Mouse (Mus musculus) neutrophil, adult 65 days (primary cell): ENCODE data around the gene Gdi1. TPM values are rescaled to one million over a fixed set of nuclear protein-coding genes. Genes with fewer than 3 reads are reported as not detected.

Experiments used
- total RNA-seq: library from RNA; stranded (reverse); gene quantifications from 2 replicates; pipeline ENCODE4 v1.2.4, GENCODE M21; 2023

Gene Gdi1
- total RNA-seq = 248 and 265 TPM in 2 replicates

GRCm38 (mm10) chrX:74304867-74305700 lies at the start of gene Gdi1:
Gene Gdi1, plus strand, starts transcription at chrX:74304998.

GRCm38 (mm10) chrX:74270062-74270901 lies 34.5 kb upstream of the Gdi1 start, which contains the start of gene Rpl10:
Gene Rpl10, plus strand, starts transcription at chrX:74270812.

GRCm38 (mm10) chrX:74281732-74282394 lies 22.9 kb upstream of the Gdi1 start, which contains the start of the genes Taz and Dnase1l1:
Gene Taz, plus strand, starts transcription at chrX:74281912.
Gene Dnase1l1, minus strand, starts transcription at chrX:74282337.

GRCm38 (mm10) chrX:74296538-74297448 lies 8.0 kb upstream of the Gdi1 start, which contains the start of gene Atp6ap1:
Gene Atp6ap1, plus strand, starts transcription at chrX:74297097.

GRCm38 (mm10) chrX:74312540-74313464 lies 8.0 kb downstream of the Gdi1 start, which contains the start of gene Fam50a:
Gene Fam50a, plus strand, starts transcription at chrX:74313033.

GRCm38 (mm10) chrX:74328725-74329161 lies 23.9 kb downstream of the Gdi1 start, which contains the start of gene Plxna3:
Gene Plxna3, plus strand, starts transcription at chrX:74329066.

GRCm38 (mm10) chrX:74353467-74353770 lies 48.6 kb downstream of the Gdi1 start, which contains the start of gene Lage3:
Gene Lage3, minus strand, starts transcription at chrX:74353618.

Other genes starting within 250 kb of the Gdi1 start
- gene Opn1mw, start 177.5 kb upstream of the Gdi1 start, total RNA-seq = not detected in 2 replicates
- gene Mecp2, start 169.6 kb upstream of the Gdi1 start, total RNA-seq = 21.5 and 32.4 TPM in 2 replicates
- gene Tex28, start 137.2 kb upstream of the Gdi1 start, total RNA-seq = not detected in 2 replicates
- gene Tktl1, start 127.7 kb upstream of the Gdi1 start, total RNA-seq = not detected in 2 replicates
- 1,682 and 1,969 TPM in 2 replicates for gene Flna, start 55.2 kb upstream of the Gdi1 start, total RNA-seq
- gene Emd, start 50.3 kb upstream of the Gdi1 start, total RNA-seq = 35.8 and 51.3 TPM in 2 replicates
- 315 and 369 TPM in 2 replicates for gene Rpl10, start 34.2 kb upstream of the Gdi1 start, total RNA-seq
- gene Taz, start 23.1 kb upstream of the Gdi1 start, total RNA-seq = 42.0 and 53.3 TPM in 2 replicates
- gene Dnase1l1, start 22.7 kb upstream of the Gdi1 start, total RNA-seq = 21.8 and 30.6 TPM in 2 replicates
- 176 and 181 TPM in 2 replicates for gene Atp6ap1, start 7.9 kb upstream of the Gdi1 start, total RNA-seq
- gene Fam50a, start 8.0 kb downstream of the Gdi1 start, total RNA-seq = 35.7 and 39.2 TPM in 2 replicates
- gene Plxna3, start 24.1 kb downstream of the Gdi1 start, total RNA-seq = 0.28 and 0.59 TPM in 2 replicates
- gene Lage3, start 48.6 kb downstream of the Gdi1 start, total RNA-seq = 16.1 and 16.2 TPM in 2 replicates
- gene Ubl4a, start 68.2 kb downstream of the Gdi1 start, total RNA-seq = 15.9 and 19.4 TPM in 2 replicates
- gene Slc10a3, start 68.4 kb downstream of the Gdi1 start, total RNA-seq = 17.2 and 19.4 TPM in 2 replicates
- gene Fam3a, start 88.3 kb downstream of the Gdi1 start, total RNA-seq = 9.1 and 9.9 TPM in 2 replicates
- gene Ikbkg, start 88.3 kb downstream of the Gdi1 start, total RNA-seq = 26.1 and 42.9 TPM in 2 replicates
- 378 and 394 TPM in 2 replicates for gene G6pdx, start 124.2 kb downstream of the Gdi1 start, total RNA-seq
- not detected in 2 replicates for gene Gm6880, start 176.4 kb downstream of the Gdi1 start, total RNA-seq